Mouse (Mus musculus): ENCODE data around the gene Lrrc1.

- 0 out of 2 replicates have a peak, but pooled peaks have one; percentile 78 for TF ChIP-seq EP300 (IDR thresholded peaks at IDR 0.05; ENCODE audit: insufficient read depth, low read depth, low read length)
- no peak for TF ChIP-seq CTCF (IDR thresholded peaks at IDR 0.05)
- TF ChIP-seq POLR2A (IDR thresholded peaks at IDR 0.05; ENCODE audit: insufficient read depth, low read depth, low read length) = no peak
Measured at GRCm38 (mm10) chr9:77482281-77482680, 62.4 kb downstream of the Lrrc1 start.

All from heart, adult 2 months (tissue).